Mouse (Mus musculus): Measurements from ENCODE around the gene Syde2.

DNA sequence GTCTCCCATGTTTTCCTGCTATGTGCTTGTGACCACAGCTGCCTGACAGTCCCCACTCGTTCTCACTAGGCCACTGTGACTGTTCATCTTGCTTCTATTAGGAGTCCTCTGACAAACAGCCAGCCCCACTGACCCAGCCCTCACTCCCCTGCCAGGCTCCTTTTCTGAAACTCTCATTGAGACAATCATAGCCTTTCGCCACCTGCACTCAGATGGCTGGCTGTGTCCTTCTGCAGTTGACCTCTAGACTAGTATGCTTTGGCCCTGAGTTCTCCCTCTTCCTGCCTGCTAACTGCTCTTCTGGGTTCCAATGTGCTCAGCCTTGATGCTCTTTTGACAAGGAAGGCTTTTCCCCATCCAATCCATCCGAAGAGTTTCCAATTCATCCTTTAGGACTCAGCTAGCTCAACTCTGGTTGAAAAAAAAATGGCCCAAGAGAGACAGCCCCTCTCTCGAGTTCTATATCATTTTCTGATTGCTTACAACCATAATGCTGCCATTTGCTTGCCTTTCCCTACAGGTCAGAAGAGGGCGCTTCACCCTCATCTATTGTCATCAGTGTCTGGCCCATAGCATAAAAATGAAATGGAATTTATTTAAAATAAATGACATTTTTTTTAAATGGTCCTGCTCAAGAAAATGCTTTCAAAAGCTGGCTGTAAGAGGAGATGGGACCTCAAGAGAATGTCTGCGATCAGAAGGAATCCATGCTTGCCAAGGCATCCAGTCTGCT lies 65.6 kb downstream of the Syde2 start:
- TF ChIP-seq CTCF (IDR thresholded peaks at IDR 0.05; ENCODE audit: low read depth, low read length), result no peak
- TF ChIP-seq GATA1 (IDR thresholded peaks at IDR 0.05; ENCODE audit: borderline replicate concordance, low read length), result no peak
- TF ChIP-seq TAL1 (conservative IDR thresholded peaks at IDR 0.05; ENCODE audit: low read depth, low read length), result no peak
- TF ChIP-seq POLR2AphosphoS5 (IDR thresholded peaks at IDR 0.05; ENCODE audit: insufficient replicate concordance, low read depth, low read length), result no peak
- no peak for TF ChIP-seq GATA2 (IDR thresholded peaks at IDR 0.05; ENCODE audit: borderline replicate concordance, low read depth, low read length)

Measured in G1E (cell line).